In the genomic region with DNA sequence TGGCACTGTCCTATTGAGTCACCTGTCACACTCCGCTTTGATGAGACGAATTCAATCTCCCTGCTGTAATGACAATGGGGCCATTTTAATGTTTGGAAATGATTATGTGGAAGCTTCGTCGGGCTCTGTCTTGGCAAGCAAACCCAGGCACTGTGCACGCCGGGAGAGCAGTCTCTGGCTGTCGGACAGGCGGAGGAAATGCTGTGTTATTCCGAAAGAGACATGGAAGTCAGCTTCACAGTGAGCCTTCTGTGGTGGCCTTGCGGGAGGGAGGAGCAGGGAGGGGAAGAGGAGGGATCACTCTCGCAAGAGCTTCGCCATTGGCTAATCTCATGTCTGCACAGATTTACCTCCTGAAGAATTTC, we compare ENCODE assay signal across 9 mouse cellular contexts.
A peak's percentile ranks its signal among the peaks of the same experiment; 100 is the strongest.
DNase-seq lines count a peak whose midpoint lies in the region; ATAC-seq lines count a peak whose summit lies in the region.
"Had no signal": no experiment of that assay in that cellular context is flagged by ENCODE, and none has a peak within 500 bp of the region (broad histone marks: within the 10 kb centered on the region; RNA-seq: fewer than 3 reads in every experiment).

No protein-coding gene starts in this region.

- WGBS in liver, embryonic 11.5 days: 67% methylated on average over 12 of the region's 12 CpGs

- H3K27ac ChIP-seq in liver, embryonic 11.5 days (ENCODE audit: low read depth, low read length): no peak overlapping the region

- DNase-seq in liver: peak; percentile 3
- DNase-seq in liver, embryonic 11.5 days (ENCODE audit: low spot score): no peak
- peak; percentile 39 to 43 for DNase-seq in frontal cortex, postnatal 14 days (ENCODE audit: low spot score in 2 of 2)
- peak; percentile 60 for DNase-seq in layer of hippocampus, postnatal 36 days
- peak; percentile 67 for DNase-seq in right cerebral cortex, adult 18-20 months
- no peak for DNase-seq in thymus, adult 18-20 months
- no peak for DNase-seq in lung, adult 18-20 months
- no peak for DNase-seq in lung, postnatal 14 days

- no peak overlapping the region for H3K9ac ChIP-seq in liver, embryonic 11.5 days (ENCODE audit: low read depth, low read length)

- no peak overlapping the region for H3K4me2 ChIP-seq in liver, embryonic 11.5 days

- no peaks in the 10 kb centered on the region for H3K27me3 ChIP-seq in liver, embryonic 11.5 days (replicated peaks; ENCODE audit: control insufficient read depth, insufficient read depth, low read length)

- no peaks in the 10 kb centered on the region for H3K36me3 ChIP-seq in liver, embryonic 11.5 days (ENCODE audit: control insufficient read depth, insufficient read depth, low read length)

- no peaks in the 10 kb centered on the region for H3K9me3 ChIP-seq in liver, embryonic 11.5 days (ENCODE audit: control insufficient read depth, low read length)

- H3K4me1 ChIP-seq in liver, embryonic 11.5 days (replicated peaks; ENCODE audit: control insufficient read depth, insufficient read depth, low read length): no peaks in the 10 kb centered on the region

- H3K4me3 ChIP-seq in liver, embryonic 11.5 days (ENCODE audit: low read depth, low read length): no peak overlapping the region
- H3K4me3 ChIP-seq: myocyte had no signal

- no peak for ATAC-seq in liver, embryonic 11.5 days (replicated peaks; ENCODE audit: low FRiP score)

Comparison
In these comparisons a context has a peak if more than half of its experiments do, and no peak if none do; other contexts are left out.
1. DNase-seq: peak in liver (single experiment), frontal cortex, postnatal 14 days (2 of 2), layer of hippocampus, postnatal 36 days (2 of 2) and right cerebral cortex, adult 18-20 months (single experiment); none in liver, embryonic 11.5 days (single experiment), thymus, adult 18-20 months (0 of 2), lung, adult 18-20 months (0 of 2) and lung, postnatal 14 days (single experiment).